Comparison of ENCODE assay signal across 10 mouse cellular contexts in genomic region chr5:124452494-124453228, GRCm38 (mm10). TPM values are rescaled to one million over a fixed set of nuclear protein-coding genes. Genes with fewer than 3 reads are reported as not detected.
DNase-seq lines count a peak whose midpoint lies in the region; ATAC-seq and TF ChIP-seq lines count a peak whose summit lies in the region.
"Had no signal": no experiment of that assay in that cellular context is flagged by ENCODE, and none has a peak within 500 bp of the region (broad histone marks: within the 10 kb centered on the region; RNA-seq: fewer than 3 reads in every experiment).

No protein-coding gene starts in this region.

- peak; percentile 58 to 61 for DNase-seq in cerebellum, postnatal 10 days
- DNase-seq in cerebellum, adult 8-10 months, result no peak
- DNase-seq in left cerebral cortex, postnatal 25 days (ENCODE audit: low spot score in 2 of 2), result peak; percentile 59 to 91
- no peak for DNase-seq in left cerebral cortex, adult 11 months (ENCODE audit: low spot score)
- no peak for DNase-seq in spleen, postnatal 14 days (ENCODE audit: low spot score in 2 of 2)
- no peak for DNase-seq in right cerebral cortex, postnatal 25 days
- DNase-seq: B cell, adult 2 months had no signal

- H3K4me3 ChIP-seq in hindbrain, embryonic 15.5 days, result no peak overlapping the region
- H3K4me3 ChIP-seq in small intestine, adult 2 months (ENCODE audit: low read depth, low read length), result peak overlapping the region; percentile 51
- H3K4me3 ChIP-seq: neural tube, embryonic 12.5 days had no signal

- peaks cover 17% of the 10 kb centered on the region; the same call in 1 of the 2 replicates for H3K4me1 ChIP-seq in hindbrain, embryonic 15.5 days (replicated peaks)
- H3K4me1 ChIP-seq in small intestine, adult 2 months (ENCODE audit: control insufficient read depth, insufficient read depth, insufficient read length, low read length), result peaks cover 41% of the 10 kb centered on the region

- no peaks in the 10 kb centered on the region for H3K9me3 ChIP-seq in hindbrain, embryonic 15.5 days
- H3K9me3 ChIP-seq: neural tube, embryonic 12.5 days had no signal

- TF ChIP-seq POLR2A in small intestine, adult 2 months (IDR thresholded peaks at IDR 0.05; ENCODE audit: low read depth, low read length), result no peak

- 0 out of 2 replicates have a peak, but pooled peaks have one; percentile 6 for ATAC-seq in hindbrain, embryonic 15.5 days (ENCODE audit: low FRiP score, low read depth)

- WGBS in hindbrain, embryonic 15.5 days, result 84% methylated on average over 15 of the region's 15 CpGs
- WGBS in small intestine, adult 2 months, result 53% methylated on average over 15 of the region's 15 CpGs

- H3K27ac ChIP-seq in hindbrain, embryonic 15.5 days (replicated peaks), result peak overlapping the region; percentile 45
- H3K27ac ChIP-seq in small intestine, adult 2 months (ENCODE audit: insufficient read depth, low read depth, low read length), result peak overlapping the region; percentile 77
- H3K27ac ChIP-seq: neural tube, embryonic 12.5 days had no signal

- intact Hi-C loops in left cerebral cortex, postnatal 25 days (cut with DNase I), result no loop called here

- TF ChIP-seq CTCF in small intestine, adult 2 months (IDR thresholded peaks at IDR 0.05; ENCODE audit: extremely low read depth, insufficient read length, insufficient replicate concordance, low read depth, low read length), result no peak

- H3K9ac ChIP-seq in hindbrain, embryonic 15.5 days, result no peak overlapping the region
- H3K9ac ChIP-seq: neural tube, embryonic 12.5 days had no signal

- H3K36me3 ChIP-seq in hindbrain, embryonic 15.5 days, result peaks cover 86% of the 10 kb centered on the region
- peaks cover 59% of the 10 kb centered on the region for H3K36me3 ChIP-seq in small intestine, adult 2 months (ENCODE audit: control insufficient read depth, insufficient read depth, low read length)

- no peak overlapping the region for H3K4me2 ChIP-seq in hindbrain, embryonic 15.5 days
- H3K4me2 ChIP-seq: neural tube, embryonic 12.5 days had no signal

- no peaks in the 10 kb centered on the region for H3K27me3 ChIP-seq in hindbrain, embryonic 15.5 days
- no peaks in the 10 kb centered on the region for H3K27me3 ChIP-seq in small intestine, adult 2 months (ENCODE audit: control insufficient read depth, insufficient read depth, low read length)
- H3K27me3 ChIP-seq: neural tube, embryonic 12.5 days had no signal

RNA-seq across cellular contexts. Expression of gene Kmt5a, which starts 12.9 kb away (rescaled TPM):
- total RNA-seq in left cerebral cortex, postnatal 25 days (2021), result 10 to 100 TPM; 57.6 to 66.0 TPM
- polyA plus RNA-seq in hindbrain, embryonic 15.5 days (2015; fragmentation: Nextera tagmentation; extraction: Ambion mirVana), result 42.0 and 49.3 TPM in 2 replicates
- 34.1 and 70.7 TPM in 2 replicates for polyA plus RNA-seq in small intestine, adult 2 months (2012; rRNA removed)

RNA-seq across cellular contexts. Expression of gene Rilpl2, which starts 25.5 kb away (rescaled TPM):
- total RNA-seq in left cerebral cortex, postnatal 25 days (2021), result 10 to 100 TPM; 18.6 to 19.7 TPM
- 28.8 and 29.1 TPM in 2 replicates for polyA plus RNA-seq in hindbrain, embryonic 15.5 days (2015; fragmentation: Nextera tagmentation; extraction: Ambion mirVana)
- 24.3 and 29.3 TPM in 2 replicates for polyA plus RNA-seq in small intestine, adult 2 months (2012; rRNA removed)

RNA-seq across cellular contexts. Expression of gene Sbno1, which starts 26.9 kb away (rescaled TPM):
- total RNA-seq in left cerebral cortex, postnatal 25 days (2021), result 100 to 1,000 TPM; 162 to 174 TPM
- 84.9 and 93.0 TPM in 2 replicates for polyA plus RNA-seq in hindbrain, embryonic 15.5 days (2015; fragmentation: Nextera tagmentation; extraction: Ambion mirVana)
- polyA plus RNA-seq in small intestine, adult 2 months (2012; rRNA removed), result 5.9 and 8.1 TPM in 2 replicates

RNA-seq across cellular contexts. Expression of gene Snrnp35, which starts 30.3 kb away (rescaled TPM):
- 10 to 100 TPM; 21.0 to 27.2 TPM for total RNA-seq in left cerebral cortex, postnatal 25 days (2021)
- polyA plus RNA-seq in hindbrain, embryonic 15.5 days (2015; fragmentation: Nextera tagmentation; extraction: Ambion mirVana), result 20.3 and 22.1 TPM in 2 replicates
- 1.2 and 1.8 TPM in 2 replicates for polyA plus RNA-seq in small intestine, adult 2 months (2012; rRNA removed)

Comparison
In these comparisons a context has a peak if more than half of its experiments do, and no peak if none do; other contexts are left out.
1. DNase-seq: peak in cerebellum, postnatal 10 days (2 of 2) and left cerebral cortex, postnatal 25 days (2 of 2); none in cerebellum, adult 8-10 months (single experiment), left cerebral cortex, adult 11 months (single experiment), spleen, postnatal 14 days (0 of 2) and right cerebral cortex, postnatal 25 days (single experiment).